Mouse (Mus musculus): Measurements from ENCODE around the gene Mybl2. TPM values are rescaled to one million over a fixed set of nuclear protein-coding genes. Genes with fewer than 3 reads are reported as not detected.

The Mybl2 gene
- polyA plus RNA-seq, 1 experiment from 2014 or later, result 69.2 TPM

DNA sequence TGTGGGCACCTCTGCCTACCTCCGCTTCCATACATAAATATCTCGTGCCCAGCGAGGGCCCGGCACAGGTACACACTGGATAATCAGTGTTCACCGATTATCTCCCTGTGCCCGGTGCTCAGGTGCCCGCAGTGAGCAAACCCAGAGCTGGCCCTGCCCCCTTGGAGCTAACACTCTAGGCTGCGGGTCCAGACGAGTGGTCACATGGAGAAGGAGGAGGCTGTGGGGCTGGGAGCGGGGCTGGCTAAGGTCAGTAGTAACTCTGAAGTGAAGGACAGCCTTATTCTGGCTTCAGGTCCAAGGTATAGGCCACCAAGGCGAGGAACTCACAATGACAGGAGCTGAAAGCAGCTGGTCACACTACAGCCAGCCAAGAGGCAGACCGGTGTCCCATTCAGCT is 20.3 kb downstream of the Mybl2 start:
- Histone ChIP-seq H3K4me1 (replicated peaks; ENCODE audit: control insufficient read depth, insufficient read depth, low read length) (no peaks in the 10 kb centered on the region), H3K27me3 (replicated peaks; ENCODE audit: control insufficient read depth, insufficient read depth, low read length) (no peaks in the 10 kb centered on the region), H3K36me3 (ENCODE audit: control insufficient read depth, insufficient read depth, low read length) (peaks cover 44% of the 10 kb centered on the region), H3K4me3 (ENCODE audit: low read depth, low read length) (no peak overlapping the region), H3K9me3 (ENCODE audit: control insufficient read depth, low read length) (no peaks in the 10 kb centered on the region), H3K27ac (ENCODE audit: low read depth, low read length) (no peak overlapping the region), H3K9ac (ENCODE audit: low read depth, low read length) (no peak overlapping the region), H3K4me2 (no peak overlapping the region)
- WGBS, result 92% methylated on average over 12 of the region's 12 CpGs
- no peak for ATAC-seq (replicated peaks; ENCODE audit: low FRiP score)
- DNase-seq (ENCODE audit: low spot score), result no peak

DNA sequence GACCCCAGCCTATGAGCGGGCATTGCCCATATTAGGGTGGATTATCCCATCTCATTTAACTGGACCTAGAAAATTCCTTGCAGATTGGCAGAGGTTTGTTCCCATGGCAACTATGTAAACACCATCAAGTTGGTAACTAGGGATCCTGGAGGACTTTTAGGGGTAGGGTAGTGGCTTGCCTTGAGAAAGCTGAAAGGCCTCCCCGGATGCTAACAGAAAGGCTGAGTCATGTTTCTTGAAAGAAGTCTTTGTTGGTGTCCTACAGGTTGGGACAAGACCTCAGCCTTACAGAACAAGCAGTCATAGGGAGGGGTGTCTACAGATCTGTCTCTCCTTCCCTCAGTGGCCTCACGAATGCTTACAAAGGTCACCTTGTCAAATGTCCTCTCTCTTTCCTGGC is 20.7 kb downstream of the Mybl2 start:
- no peaks in the 10 kb centered on the region for H3K4me1 ChIP-seq (replicated peaks; ENCODE audit: control insufficient read depth, insufficient read depth, low read length)
- H3K4me3 ChIP-seq (ENCODE audit: low read depth, low read length), result no peak overlapping the region
- no peak overlapping the region for H3K27ac ChIP-seq (ENCODE audit: low read depth, low read length)
- WGBS, result 83% methylated on average over 3 of the region's 3 CpGs
- H3K36me3 ChIP-seq (ENCODE audit: control insufficient read depth, insufficient read depth, low read length), result peaks cover 44% of the 10 kb centered on the region
- H3K9me3 ChIP-seq (ENCODE audit: control insufficient read depth, low read length), result no peaks in the 10 kb centered on the region
- DNase-seq (ENCODE audit: low spot score), result no peak
- no peak overlapping the region for H3K9ac ChIP-seq (ENCODE audit: low read depth, low read length)
- H3K27me3 ChIP-seq (replicated peaks; ENCODE audit: control insufficient read depth, insufficient read depth, low read length), result no peaks in the 10 kb centered on the region
- no peak overlapping the region for H3K4me2 ChIP-seq
- ATAC-seq (replicated peaks; ENCODE audit: low FRiP score), result no peak

DNA sequence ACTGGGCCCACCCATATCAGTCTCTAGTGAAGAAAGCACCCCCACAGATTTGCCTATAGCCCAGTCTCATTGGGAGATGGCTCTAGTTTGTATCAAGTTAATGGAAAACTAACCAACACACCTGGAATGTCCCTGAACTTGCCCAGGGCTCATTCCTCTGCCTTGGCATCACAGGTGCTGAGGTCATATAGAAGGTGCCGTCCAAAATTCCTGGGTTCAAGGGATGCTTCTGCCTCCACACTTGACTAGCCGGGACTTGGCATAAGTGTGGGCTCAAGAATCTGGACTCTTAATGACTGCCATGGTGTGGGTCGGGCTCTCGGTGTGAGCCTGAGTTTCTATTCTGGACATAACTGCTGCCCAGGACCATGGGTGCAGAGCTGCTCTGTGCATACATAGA is 24.6 kb downstream of the Mybl2 start:
- H3K4me1 ChIP-seq (replicated peaks; ENCODE audit: control insufficient read depth, insufficient read depth, low read length), result no peaks in the 10 kb centered on the region
- no peaks in the 10 kb centered on the region for H3K9me3 ChIP-seq (ENCODE audit: control insufficient read depth, low read length)
- peaks cover 35% of the 10 kb centered on the region for H3K36me3 ChIP-seq (ENCODE audit: control insufficient read depth, insufficient read depth, low read length)
- no peak for ATAC-seq (replicated peaks; ENCODE audit: low FRiP score)
- H3K27ac ChIP-seq (ENCODE audit: low read depth, low read length), result no peak overlapping the region
- H3K4me3 ChIP-seq (ENCODE audit: low read depth, low read length), result no peak overlapping the region
- H3K27me3 ChIP-seq (replicated peaks; ENCODE audit: control insufficient read depth, insufficient read depth, low read length), result no peaks in the 10 kb centered on the region
- 96% methylated on average over 4 of the region's 4 CpGs for WGBS
- no peak for DNase-seq (ENCODE audit: low spot score)
- H3K4me2 ChIP-seq, result no peak overlapping the region
- no peak overlapping the region for H3K9ac ChIP-seq (ENCODE audit: low read depth, low read length)

GRCm38 (mm10) chr2:163082591-163082990 is 28.1 kb downstream of the Mybl2 start:
- no peak overlapping the region for H3K27ac ChIP-seq (ENCODE audit: low read depth, low read length)
- no peaks in the 10 kb centered on the region for H3K27me3 ChIP-seq (replicated peaks; ENCODE audit: control insufficient read depth, insufficient read depth, low read length)
- peak; percentile 35; the same call in 1 of the 2 replicates for ATAC-seq (replicated peaks; ENCODE audit: low FRiP score)
- DNase-seq (ENCODE audit: low spot score), result no peak
- WGBS, result 59% methylated on average over 5 of the region's 5 CpGs
- H3K4me1 ChIP-seq (replicated peaks; ENCODE audit: control insufficient read depth, insufficient read depth, low read length), result no peaks in the 10 kb centered on the region
- no peaks in the 10 kb centered on the region for H3K9me3 ChIP-seq (ENCODE audit: control insufficient read depth, low read length)
- H3K36me3 ChIP-seq (ENCODE audit: control insufficient read depth, insufficient read depth, low read length), result peaks cover 23% of the 10 kb centered on the region
- no peak overlapping the region for H3K4me2 ChIP-seq
- H3K9ac ChIP-seq (ENCODE audit: low read depth, low read length), result no peak overlapping the region
- H3K4me3 ChIP-seq (ENCODE audit: low read depth, low read length), result no peak overlapping the region

- DNase-seq (ENCODE audit: low spot score), result no peak
Observed at GRCm38 (mm10) chr2:163084519-163084918, 30.0 kb downstream of the Mybl2 start.

GRCm38 (mm10) chr2:163085047-163085446 is 30.6 kb downstream of the Mybl2 start:
- Histone ChIP-seq H3K27ac (ENCODE audit: low read depth, low read length) (no peak overlapping the region), H3K4me2 (no peak overlapping the region), H3K36me3 (ENCODE audit: control insufficient read depth, insufficient read depth, low read length) (peaks cover 8% of the 10 kb centered on the region), H3K4me1 (replicated peaks; ENCODE audit: control insufficient read depth, insufficient read depth, low read length) (no peaks in the 10 kb centered on the region), H3K27me3 (replicated peaks; ENCODE audit: control insufficient read depth, insufficient read depth, low read length) (no peaks in the 10 kb centered on the region), H3K4me3 (ENCODE audit: low read depth, low read length) (no peak overlapping the region), H3K9ac (ENCODE audit: low read depth, low read length) (no peak overlapping the region), H3K9me3 (ENCODE audit: control insufficient read depth, low read length) (no peaks in the 10 kb centered on the region)
- ATAC-seq (replicated peaks; ENCODE audit: low FRiP score), result no peak
- no peak for DNase-seq (ENCODE audit: low spot score)
- 85% methylated on average over 6 of the region's 6 CpGs for WGBS

More at GRCm38 (mm10) chr2:163084519-163084918, 30.0 kb downstream of the Mybl2 start:
- H3K4me3 ChIP-seq (ENCODE audit: low read depth, low read length), result no peak overlapping the region
- no peak overlapping the region for H3K9ac ChIP-seq (ENCODE audit: low read depth, low read length)
- H3K27ac ChIP-seq (ENCODE audit: low read depth, low read length), result no peak overlapping the region
- H3K4me2 ChIP-seq, result no peak overlapping the region
- WGBS, result 93% methylated on average over 3 of the region's 3 CpGs
- no peaks in the 10 kb centered on the region for H3K27me3 ChIP-seq (replicated peaks; ENCODE audit: control insufficient read depth, insufficient read depth, low read length)
- no peaks in the 10 kb centered on the region for H3K9me3 ChIP-seq (ENCODE audit: control insufficient read depth, low read length)
- H3K4me1 ChIP-seq (replicated peaks; ENCODE audit: control insufficient read depth, insufficient read depth, low read length), result no peaks in the 10 kb centered on the region
- H3K36me3 ChIP-seq (ENCODE audit: control insufficient read depth, insufficient read depth, low read length), result peaks cover 11% of the 10 kb centered on the region
- ATAC-seq (replicated peaks; ENCODE audit: low FRiP score), result no peak

- no peaks in the 10 kb centered on the region for H3K9me3 ChIP-seq (ENCODE audit: control insufficient read depth, low read length)
- H3K36me3 ChIP-seq (ENCODE audit: control insufficient read depth, insufficient read depth, low read length), result 0 out of 2 replicates have a peak, but pooled peaks cover 2% of the 10 kb centered on the region
- no peak overlapping the region for H3K4me3 ChIP-seq (ENCODE audit: low read depth, low read length)
- H3K27me3 ChIP-seq (replicated peaks; ENCODE audit: control insufficient read depth, insufficient read depth, low read length), result no peaks in the 10 kb centered on the region
- H3K4me1 ChIP-seq (replicated peaks; ENCODE audit: control insufficient read depth, insufficient read depth, low read length), result no peaks in the 10 kb centered on the region
- no peak overlapping the region for H3K27ac ChIP-seq (ENCODE audit: low read depth, low read length)
- WGBS, result 54% methylated on average over 8 of the region's 8 CpGs
- no peak for DNase-seq (ENCODE audit: low spot score)
- H3K9ac ChIP-seq (ENCODE audit: low read depth, low read length), result no peak overlapping the region
- ATAC-seq (replicated peaks; ENCODE audit: low FRiP score), result no peak
- no peak overlapping the region for H3K4me2 ChIP-seq
Observed at GRCm38 (mm10) chr2:163086561-163086960, 32.1 kb downstream of the Mybl2 start.

DNA sequence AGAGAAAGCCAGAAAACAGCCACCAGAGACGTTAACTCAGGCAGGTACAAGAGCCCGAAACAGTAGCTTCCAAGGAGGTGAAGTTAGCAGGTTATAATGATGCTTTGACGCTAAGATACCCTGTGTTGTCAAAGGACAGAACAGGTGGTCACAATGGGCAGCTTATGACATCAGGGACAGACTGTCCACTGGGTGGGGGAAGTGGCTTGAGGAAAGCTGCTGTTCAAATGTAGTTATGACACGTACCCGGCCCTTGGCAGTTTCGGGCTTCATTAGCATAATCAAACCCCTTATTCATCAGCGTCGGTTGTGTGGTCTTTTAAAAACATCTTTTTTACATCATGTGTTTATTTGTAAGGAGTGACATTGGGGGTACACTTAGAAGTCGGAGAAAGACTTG is 33.2 kb downstream of the Mybl2 start, which contains the start of gene Gtsf1l:
TSS of gene Gtsf1l (minus strand) at position 128 of the 400 bp plus-strand sequence.
- Histone ChIP-seq H3K9me3 (ENCODE audit: control insufficient read depth, low read length) (no peaks in the 10 kb centered on the region), H3K27ac (ENCODE audit: low read depth, low read length) (no peak within 1 kb of the TSS), H3K9ac (ENCODE audit: low read depth, low read length) (no peak within 1 kb of the TSS), H3K27me3 (replicated peaks; ENCODE audit: control insufficient read depth, insufficient read depth, low read length) (no peaks in the 10 kb centered on the region), H3K36me3 (ENCODE audit: control insufficient read depth, insufficient read depth, low read length) (0 out of 2 replicates have a peak, but pooled peaks cover 2% of the 10 kb centered on the region), H3K4me3 (ENCODE audit: low read depth, low read length) (no peak within 1 kb of the TSS), H3K4me2 (no peak within 1 kb of the TSS), H3K4me1 (replicated peaks; ENCODE audit: control insufficient read depth, insufficient read depth, low read length) (no peaks in the 10 kb centered on the region)
- DNase-seq (ENCODE audit: low spot score) (no peak), ATAC-seq (replicated peaks; ENCODE audit: low FRiP score) (no peak)
- 83% methylated on average over 9 of the region's 9 CpGs for WGBS

DNA sequence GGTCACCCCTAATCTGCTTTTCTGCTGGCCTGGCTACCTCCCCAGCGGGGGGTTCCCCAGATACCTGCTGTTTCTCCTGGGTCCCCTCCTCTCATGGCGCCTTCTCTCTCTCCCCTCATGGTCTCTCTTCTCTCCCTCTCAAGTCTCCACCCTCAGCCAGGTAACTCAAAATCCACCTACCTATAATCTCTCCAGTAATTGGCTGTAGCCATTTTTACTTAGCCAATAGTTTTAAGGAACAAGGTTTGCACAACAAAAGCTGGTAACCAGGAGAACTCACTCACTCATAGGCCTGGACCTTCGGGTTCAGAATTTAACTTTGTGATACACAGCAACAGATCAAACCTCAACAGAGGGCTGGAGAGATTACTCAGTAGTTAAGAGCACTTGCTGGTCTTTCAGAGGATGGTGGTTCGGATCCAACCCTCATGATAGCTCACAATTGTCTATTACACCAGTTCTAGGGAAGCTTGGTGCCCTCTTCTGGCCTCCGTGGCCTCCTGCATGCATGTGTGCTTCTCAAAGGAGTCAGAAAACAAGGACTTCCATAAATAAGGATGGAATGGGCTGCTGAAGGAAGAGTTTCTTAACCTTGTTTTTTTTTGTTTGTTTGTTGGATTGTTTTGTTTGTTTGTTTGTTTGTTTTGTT is 35.1 kb downstream of the Mybl2 start:
- WGBS, result 67% methylated on average over 5 of the region's 5 CpGs
- H3K36me3 ChIP-seq (ENCODE audit: control insufficient read depth, insufficient read depth, low read length), result no peaks in the 10 kb centered on the region
- no peaks in the 10 kb centered on the region for H3K27me3 ChIP-seq (replicated peaks; ENCODE audit: control insufficient read depth, insufficient read depth, low read length)
- H3K9me3 ChIP-seq (ENCODE audit: control insufficient read depth, low read length), result no peaks in the 10 kb centered on the region
- DNase-seq (ENCODE audit: low spot score), result no peak
- H3K9ac ChIP-seq (ENCODE audit: low read depth, low read length), result no peak overlapping the region
- H3K4me2 ChIP-seq, result no peak overlapping the region
- H3K4me3 ChIP-seq (ENCODE audit: low read depth, low read length), result no peak overlapping the region
- H3K4me1 ChIP-seq (replicated peaks; ENCODE audit: control insufficient read depth, insufficient read depth, low read length), result no peaks in the 10 kb centered on the region
- no peak overlapping the region for H3K27ac ChIP-seq (ENCODE audit: low read depth, low read length)
- no peak; the same call in 1 of the 2 replicates for ATAC-seq (replicated peaks; ENCODE audit: low FRiP score)

Data from liver, embryonic 11.5 days (tissue).